Mouse (Mus musculus): ENCODE results near the gene Btbd9. TPM values are rescaled to one million over a fixed set of nuclear protein-coding genes. Genes with fewer than 3 reads are reported as not detected.

Btbd9 gene
- polyA plus RNA-seq, 1 experiment from 2014 or later, result 150 TPM

DNA sequence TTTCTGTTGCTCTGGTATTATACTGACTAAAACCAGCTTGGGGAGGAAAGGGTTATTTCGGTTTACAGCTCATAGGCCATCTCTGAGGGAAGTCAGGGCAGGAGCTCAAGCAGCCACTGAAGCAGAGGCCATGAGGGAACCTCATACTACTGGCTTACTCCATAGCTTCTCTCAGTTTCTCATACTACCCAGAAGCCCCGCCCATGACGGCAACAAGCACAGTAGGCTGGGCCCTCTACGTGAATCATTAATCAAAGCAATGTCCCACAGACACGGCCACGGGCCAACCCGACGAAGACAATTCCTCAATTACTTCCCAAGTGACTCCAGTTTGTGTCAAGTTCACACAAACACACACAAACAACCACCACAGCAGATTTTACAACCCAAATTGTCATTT, 6.1 kb downstream of the Btbd9 start:
- ATAC-seq (ENCODE audit: low FRiP score), result no peak
- 44% methylated on average over 8 of the region's 8 CpGs for WGBS
- Histone ChIP-seq H3K4me1 (replicated peaks) (peaks cover 20% of the 10 kb centered on the region), H3K4me2 (no peak overlapping the region), H3K9me3 (no peaks in the 10 kb centered on the region), H3K4me3 (no peak overlapping the region), H3K27ac (no peak overlapping the region), H3K27me3 (no peaks in the 10 kb centered on the region), H3K9ac (no peak overlapping the region), H3K36me3 (no peaks in the 10 kb centered on the region)

DNA sequence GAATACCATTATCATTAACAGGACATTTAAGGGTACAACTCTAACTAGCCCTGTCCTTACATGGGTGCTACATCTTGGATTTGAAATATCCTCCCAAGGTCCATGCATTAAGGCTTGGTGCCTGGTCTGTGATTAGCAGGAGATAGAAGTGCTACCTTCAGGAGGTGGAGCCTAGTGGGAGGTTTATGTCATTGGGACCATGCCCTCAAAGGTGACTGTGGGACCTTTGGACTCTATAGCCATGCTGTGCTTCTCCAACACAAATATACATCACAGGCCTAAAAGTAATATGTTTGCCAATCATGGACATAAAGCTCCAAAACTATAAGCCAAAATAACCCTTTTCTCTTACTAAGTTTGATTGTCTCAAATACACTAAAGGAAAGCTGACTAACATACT, 7.8 kb downstream of the Btbd9 start:
- H3K9ac ChIP-seq, result no peak overlapping the region
- H3K36me3 ChIP-seq, result no peaks in the 10 kb centered on the region

DNA sequence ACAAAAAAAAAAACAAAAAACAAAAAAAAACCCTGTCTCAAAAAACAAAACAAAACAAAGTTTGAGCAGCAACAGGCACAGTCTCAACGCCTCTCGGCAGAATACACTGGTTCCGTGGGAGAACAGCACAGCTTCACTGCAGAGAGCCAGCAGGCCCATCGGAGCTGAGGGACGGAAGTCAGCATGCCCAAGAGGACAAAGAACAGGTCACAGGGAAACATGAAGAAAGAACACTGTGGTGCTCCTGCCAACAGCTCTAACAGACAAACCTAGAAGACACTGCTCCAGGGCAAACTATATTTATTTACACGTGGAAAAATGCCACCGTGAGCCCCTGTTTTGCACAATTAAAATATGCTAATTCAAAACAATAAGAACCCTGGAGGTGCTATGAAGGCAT, 11.3 kb downstream of the Btbd9 start:
- 84% methylated on average over 7 of the region's 7 CpGs for WGBS
- Histone ChIP-seq H3K9me3 (no peaks in the 10 kb centered on the region), H3K9ac (no peak overlapping the region), H3K27me3 (no peaks in the 10 kb centered on the region), H3K4me2 (no peak overlapping the region), H3K4me3 (no peak overlapping the region), H3K36me3 (no peaks in the 10 kb centered on the region), H3K27ac (no peak overlapping the region), H3K4me1 (replicated peaks) (peaks cover 6% of the 10 kb centered on the region; the same call in 1 of the 2 replicates)
- no peak for ATAC-seq (ENCODE audit: low FRiP score)

More for the DNA sequence above, 7.8 kb downstream of the Btbd9 start:
- Histone ChIP-seq H3K4me1 (replicated peaks) (peaks cover 6% of the 10 kb centered on the region; the same call in 1 of the 2 replicates), H3K9me3 (no peaks in the 10 kb centered on the region), H3K27me3 (no peaks in the 10 kb centered on the region), H3K4me2 (no peak overlapping the region), H3K4me3 (no peak overlapping the region), H3K27ac (no peak overlapping the region)
- ATAC-seq (ENCODE audit: low FRiP score), result no peak

DNA sequence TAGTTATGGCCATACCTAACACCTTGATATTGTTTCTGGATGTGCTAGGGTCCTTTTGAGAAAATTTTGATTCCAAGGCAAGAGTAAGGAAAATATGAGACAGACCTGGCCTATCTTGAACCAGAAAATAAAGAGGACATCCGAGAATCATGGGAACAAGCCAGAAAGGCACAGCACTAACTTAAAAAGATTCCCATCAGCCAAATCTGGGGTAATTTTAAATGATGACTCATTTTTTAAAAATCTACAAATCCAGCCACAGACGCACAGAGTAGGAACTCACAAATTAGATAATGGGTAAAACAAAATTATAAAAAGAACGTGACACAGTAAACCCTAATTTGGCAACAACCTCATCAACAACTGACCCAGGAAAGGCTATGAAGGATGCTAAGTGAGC, 11.9 kb downstream of the Btbd9 start:
- Histone ChIP-seq H3K9me3 (no peaks in the 10 kb centered on the region), H3K4me3 (no peak overlapping the region), H3K27ac (no peak overlapping the region), H3K9ac (no peak overlapping the region), H3K36me3 (no peaks in the 10 kb centered on the region), H3K27me3 (no peaks in the 10 kb centered on the region), H3K4me2 (no peak overlapping the region), H3K4me1 (replicated peaks) (peaks cover 9% of the 10 kb centered on the region; the same call in 1 of the 2 replicates)
- ATAC-seq (ENCODE audit: low FRiP score), result no peak
- WGBS, result 97% methylated on average over 3 of the region's 3 CpGs

DNA sequence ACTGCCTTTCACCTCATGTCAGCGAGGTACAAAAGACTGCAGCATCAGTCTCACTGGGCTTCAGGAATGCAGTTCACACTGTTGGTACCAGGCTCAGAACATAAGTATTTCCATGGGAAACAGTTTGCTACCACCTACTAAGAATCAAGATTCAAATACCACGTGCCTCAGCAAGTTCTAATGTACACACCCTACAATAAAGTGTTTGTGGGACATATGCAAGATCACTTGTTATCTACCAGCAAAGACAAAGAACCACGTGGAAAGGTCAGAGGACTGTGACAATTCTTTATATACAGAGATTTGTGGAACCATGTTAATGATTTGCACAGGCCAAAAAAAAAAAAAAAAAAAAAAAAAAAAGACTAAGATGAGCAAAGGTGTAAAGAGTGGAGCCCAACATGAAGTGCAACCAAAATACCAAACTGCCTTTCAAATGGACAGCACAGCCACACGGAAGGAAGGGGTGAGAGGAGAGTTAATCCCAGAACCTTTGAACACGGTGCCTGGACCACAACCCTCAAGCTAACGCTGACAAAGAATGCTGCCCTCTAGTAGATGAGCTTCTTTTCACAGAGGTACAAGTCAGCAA, 12.7 kb downstream of the Btbd9 start:
- H3K27me3 ChIP-seq, result no peaks in the 10 kb centered on the region
- H3K9ac ChIP-seq, result no peak overlapping the region
- H3K4me2 ChIP-seq, result no peak overlapping the region
- no peaks in the 10 kb centered on the region for H3K9me3 ChIP-seq
- WGBS, result 79% methylated on average over 6 of the region's 6 CpGs
- ATAC-seq (ENCODE audit: low FRiP score), result no peak
- no peaks in the 10 kb centered on the region for H3K36me3 ChIP-seq
- no peak overlapping the region for H3K4me3 ChIP-seq
- H3K4me1 ChIP-seq (replicated peaks), result peaks cover 9% of the 10 kb centered on the region; the same call in 1 of the 2 replicates
- H3K27ac ChIP-seq, result no peak overlapping the region

DNA sequence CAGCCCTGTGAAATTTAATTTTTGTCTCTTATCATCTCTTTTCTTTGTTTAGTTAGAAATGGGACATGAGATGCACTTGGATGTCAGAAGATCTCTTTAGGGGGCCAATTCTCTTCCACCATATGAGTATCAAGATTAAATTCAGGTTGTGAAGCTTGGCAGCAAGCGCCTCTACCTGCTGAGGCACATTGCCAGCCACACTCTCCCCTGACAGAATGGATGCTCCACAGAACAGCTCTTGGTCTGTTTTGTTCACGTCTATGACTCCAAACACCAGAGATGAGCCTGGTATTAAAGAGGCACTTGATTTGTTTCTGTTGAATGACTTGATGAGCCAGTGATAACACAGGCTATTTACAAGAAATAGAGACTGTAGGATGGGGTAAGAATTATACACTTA, 13.5 kb downstream of the Btbd9 start:
- Histone ChIP-seq H3K4me3 (no peak overlapping the region), H3K36me3 (no peaks in the 10 kb centered on the region), H3K9me3 (no peaks in the 10 kb centered on the region), H3K27me3 (no peaks in the 10 kb centered on the region), H3K27ac (no peak overlapping the region), H3K9ac (no peak overlapping the region), H3K4me1 (replicated peaks) (peaks cover 9% of the 10 kb centered on the region; the same call in 1 of the 2 replicates), H3K4me2 (no peak overlapping the region)
- no peak for ATAC-seq (ENCODE audit: low FRiP score)
- 89% methylated on average over 2 of the region's 2 CpGs for WGBS

DNA sequence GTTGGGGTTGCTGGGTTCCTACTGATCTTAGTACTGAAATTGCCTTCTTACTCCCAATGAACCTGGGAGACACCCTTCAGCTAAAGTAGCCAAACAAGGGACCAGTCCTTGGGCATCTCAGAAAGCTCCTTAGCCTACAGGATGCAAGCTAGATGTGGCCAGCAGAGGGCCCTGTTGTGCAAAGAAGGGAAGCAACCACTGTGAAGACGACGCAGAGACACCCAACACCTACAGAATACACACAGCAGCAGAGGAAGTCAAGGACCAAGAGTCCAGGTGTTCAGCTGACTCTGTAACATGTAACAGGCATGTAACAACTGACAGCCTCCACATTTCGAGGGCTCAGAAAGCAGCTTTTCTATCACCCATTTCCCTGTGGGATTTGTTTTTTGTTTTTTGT, 16.8 kb downstream of the Btbd9 start:
- no peaks in the 10 kb centered on the region for H3K9me3 ChIP-seq
- H3K4me1 ChIP-seq (replicated peaks), result 0 out of 2 replicates have a peak, but pooled peaks cover 3% of the 10 kb centered on the region
- H3K36me3 ChIP-seq, result no peaks in the 10 kb centered on the region
- ATAC-seq (ENCODE audit: low FRiP score), result no peak
- no peak overlapping the region for H3K4me3 ChIP-seq
- H3K4me2 ChIP-seq, result no peak overlapping the region
- H3K27me3 ChIP-seq, result no peaks in the 10 kb centered on the region
- no peak overlapping the region for H3K9ac ChIP-seq
- no peak overlapping the region for H3K27ac ChIP-seq
- 47% methylated on average over 3 of the region's 3 CpGs for WGBS

DNA sequence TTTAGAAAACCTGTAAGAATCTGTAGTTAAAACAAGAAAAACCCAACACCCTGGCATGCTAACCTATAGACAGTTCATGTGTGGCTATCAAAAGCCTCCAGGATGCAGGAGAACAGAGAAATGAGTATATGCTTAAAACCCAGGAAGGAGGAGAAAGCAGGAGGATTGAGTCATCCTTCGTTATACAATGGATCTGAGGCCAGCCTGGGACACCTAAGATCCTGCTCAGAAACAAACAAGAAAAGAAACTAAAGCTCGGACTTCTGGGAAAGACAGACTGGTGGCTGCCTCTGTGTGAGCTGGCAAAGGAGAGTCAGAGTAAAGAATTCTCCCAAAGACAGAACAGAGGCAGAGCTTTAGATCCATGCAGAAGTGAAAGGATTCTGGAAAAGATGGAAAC, 17.7 kb downstream of the Btbd9 start:
- H3K4me3 ChIP-seq, result no peak overlapping the region
- no peak for ATAC-seq (ENCODE audit: low FRiP score)
- no peaks in the 10 kb centered on the region for H3K9me3 ChIP-seq
- H3K36me3 ChIP-seq, result no peaks in the 10 kb centered on the region
- H3K27ac ChIP-seq, result no peak overlapping the region
- H3K27me3 ChIP-seq, result no peaks in the 10 kb centered on the region
- no peak overlapping the region for H3K9ac ChIP-seq
- no peak overlapping the region for H3K4me2 ChIP-seq
- H3K4me1 ChIP-seq (replicated peaks), result 0 out of 2 replicates have a peak, but pooled peaks cover 3% of the 10 kb centered on the region
- WGBS, result 84% methylated on average over 2 of the region's 2 CpGs

DNA sequence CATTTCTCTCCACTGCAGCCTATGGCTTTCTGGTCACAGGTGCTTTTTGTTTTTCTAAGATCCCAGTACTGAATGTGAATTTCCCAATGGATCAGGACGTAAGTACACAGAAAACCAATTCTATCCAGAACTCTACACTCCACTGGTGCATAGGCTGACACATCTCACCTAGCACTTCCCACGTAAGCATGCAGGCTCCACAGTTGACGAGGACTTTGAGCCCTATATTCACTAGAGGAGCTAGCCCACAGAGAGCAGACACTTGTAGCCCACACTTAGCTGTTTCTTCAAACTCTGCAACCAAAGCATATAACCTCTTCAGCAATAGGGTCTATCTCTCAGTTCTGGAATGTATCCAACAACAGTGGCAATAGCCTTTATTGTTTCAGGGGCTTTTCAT, 19.8 kb downstream of the Btbd9 start:
- Histone ChIP-seq H3K4me2 (no peak overlapping the region), H3K36me3 (no peaks in the 10 kb centered on the region), H3K27ac (no peak overlapping the region), H3K9me3 (no peaks in the 10 kb centered on the region), H3K4me3 (no peak overlapping the region), H3K27me3 (no peaks in the 10 kb centered on the region), H3K4me1 (replicated peaks) (0 out of 2 replicates have a peak, but pooled peaks cover 6% of the 10 kb centered on the region), H3K9ac (no peak overlapping the region)
- ATAC-seq (ENCODE audit: low FRiP score), result no peak
- WGBS, result 90% methylated on average over 3 of the region's 3 CpGs

DNA sequence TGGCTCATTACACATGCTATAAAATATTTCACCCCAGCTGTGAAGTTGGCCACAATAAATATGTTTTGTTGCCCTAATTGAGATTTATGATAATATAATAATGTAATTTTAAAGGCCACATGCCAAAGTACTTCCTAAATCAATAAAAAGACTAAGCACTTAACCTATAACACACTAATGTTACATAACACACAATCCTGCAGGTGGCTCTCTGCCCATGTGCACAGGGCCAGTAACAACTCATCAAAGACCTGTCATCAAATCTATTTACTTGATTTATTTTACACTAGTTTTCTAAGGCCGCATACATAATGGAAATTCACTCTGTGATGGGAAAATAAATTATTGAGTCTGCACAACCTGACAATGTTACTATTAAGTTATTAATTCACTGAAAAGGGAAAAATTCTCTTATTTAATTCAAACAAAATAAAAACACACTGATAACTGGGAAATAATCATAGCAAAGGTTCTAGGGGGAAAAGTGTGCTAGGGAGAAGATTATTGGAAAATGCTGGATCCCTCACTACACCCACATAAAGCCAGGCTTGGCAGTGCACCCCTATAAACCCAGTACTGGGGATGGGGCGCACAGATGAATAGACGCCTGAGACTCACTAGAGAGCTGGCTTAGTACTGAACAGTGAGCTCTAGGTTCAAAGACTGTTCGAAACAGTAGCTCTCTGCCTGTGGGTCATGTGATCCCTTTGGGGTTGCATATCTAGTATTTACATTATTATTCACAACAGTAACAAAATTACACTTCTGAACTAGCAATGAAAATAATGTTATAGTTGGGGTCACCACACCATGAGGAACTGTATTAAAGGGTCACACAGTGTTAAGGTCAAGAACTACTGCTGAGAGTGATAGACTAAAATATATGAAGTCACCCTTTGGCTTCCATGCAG, 23.0 kb downstream of the Btbd9 start:
- Histone ChIP-seq H3K27me3 (no peaks in the 10 kb centered on the region), H3K9me3 (no peaks in the 10 kb centered on the region), H3K27ac (no peak overlapping the region), H3K36me3 (no peaks in the 10 kb centered on the region), H3K4me2 (no peak overlapping the region), H3K4me1 (replicated peaks) (peaks cover 14% of the 10 kb centered on the region; the same call in 1 of the 2 replicates), H3K9ac (no peak overlapping the region), H3K4me3 (no peak overlapping the region)
- no peak for ATAC-seq (ENCODE audit: low FRiP score)
- WGBS, result 87% methylated on average over 4 of the region's 4 CpGs

DNA sequence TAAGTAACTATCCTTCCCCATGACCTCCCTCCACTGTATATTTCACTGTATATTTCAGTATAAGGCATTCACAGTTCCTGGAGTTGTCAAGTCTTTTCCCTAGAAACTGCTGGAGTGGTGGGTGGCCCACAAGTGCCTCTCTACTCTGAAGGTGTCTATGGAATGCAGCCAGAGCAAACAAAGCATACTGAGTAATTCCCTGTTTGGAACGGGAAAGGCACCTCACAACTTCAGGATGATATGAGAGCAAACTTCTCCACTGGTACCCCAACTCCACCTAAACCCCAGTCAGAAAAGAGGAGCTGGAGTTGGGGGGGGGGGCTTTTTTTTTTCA, 25.5 kb downstream of the Btbd9 start:
- Histone ChIP-seq H3K4me2 (no peak overlapping the region), H3K27ac (no peak overlapping the region), H3K4me3 (no peak overlapping the region), H3K9me3 (no peaks in the 10 kb centered on the region), H3K9ac (no peak overlapping the region), H3K27me3 (no peaks in the 10 kb centered on the region), H3K36me3 (no peaks in the 10 kb centered on the region), H3K4me1 (replicated peaks) (peaks cover 20% of the 10 kb centered on the region)
- no peak for ATAC-seq (ENCODE audit: low FRiP score)
- 37% methylated on average over 1 of the region's 1 CpGs for WGBS

DNA sequence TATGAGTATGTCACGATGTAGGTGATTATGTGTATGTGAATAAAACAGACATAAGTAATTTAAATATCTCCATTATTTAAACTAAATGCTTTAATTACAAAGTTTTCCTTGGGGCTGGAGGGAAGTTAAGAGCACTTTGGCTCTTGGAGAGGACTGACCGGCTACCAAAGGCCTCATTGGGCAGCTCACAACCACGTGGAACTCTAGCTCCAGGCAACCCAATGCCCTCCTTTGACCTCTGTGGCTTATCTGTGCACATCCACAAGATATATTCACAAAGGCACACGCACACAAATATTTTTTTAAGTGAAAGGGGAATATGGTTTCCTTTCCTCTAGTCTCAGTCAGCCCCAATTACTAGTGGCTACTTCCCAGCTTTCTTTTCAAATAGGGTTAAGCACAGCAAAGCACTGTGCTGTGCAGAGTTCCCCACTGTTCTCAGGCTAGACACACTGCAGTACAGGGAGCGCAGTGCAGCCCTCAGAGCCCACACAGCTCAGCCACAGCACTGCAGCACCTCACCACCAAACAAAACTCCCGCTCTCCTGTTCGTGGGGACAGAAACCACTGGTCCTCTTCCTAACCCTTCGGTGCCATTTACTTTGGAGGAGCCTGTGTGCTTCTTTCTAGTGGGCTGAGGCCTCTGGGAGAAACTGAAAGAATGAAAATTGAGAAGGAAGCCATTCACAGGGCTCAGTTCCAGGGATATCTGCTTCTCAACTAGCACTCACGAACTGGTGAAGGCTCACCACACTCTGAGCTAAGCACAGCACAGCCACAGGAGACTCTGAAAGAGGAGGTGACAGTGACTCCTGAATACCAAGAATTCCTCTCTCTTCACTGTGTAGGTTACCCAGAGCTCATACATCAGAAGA, 26.2 kb downstream of the Btbd9 start:
- WGBS, result 53% methylated on average over 9 of the region's 9 CpGs
- Histone ChIP-seq H3K4me1 (replicated peaks) (peaks cover 20% of the 10 kb centered on the region), H3K36me3 (no peaks in the 10 kb centered on the region), H3K9ac (no peak overlapping the region), H3K4me2 (no peak overlapping the region), H3K9me3 (no peaks in the 10 kb centered on the region), H3K4me3 (no peak overlapping the region), H3K27ac (peak overlapping the region; percentile 18; the same call in 1 of the 2 replicates), H3K27me3 (no peaks in the 10 kb centered on the region)
- ATAC-seq (ENCODE audit: low FRiP score), result no peak
